Mouse (Mus musculus) MEL (cell line): ENCODE data around the gene Srgap2.

ENCODE experiments used
- NRF1 ChIP-seq: IDR thresholded peaks from 2 replicates; pipeline ENCODE4 v1.6.1; 2014; ENCODE audit warnings: low read depth, mild to moderate bottlenecking, inconsistent platforms, low read length, improper control_type of control experiment, moderate library complexity; ENCODE audit not compliant: poor library complexity, insufficient read depth, severe bottlenecking
- POLR2A ChIP-seq, 2 experiments: IDR thresholded peaks; 2 replicates each; pipeline ENCODE4 v1.6.1; 2011 to 2012; ENCODE audit warnings: low read length in 2 of 2, mild to moderate bottlenecking in 2 of 2, control low read depth in 1 of 2, improper control_type of control experiment in 1 of 2, low read depth in 1 of 2, moderate library complexity in 1 of 2; ENCODE audit not compliant: control insufficient read depth in 1 of 2, insufficient read depth in 1 of 2, poor library complexity in 1 of 2
- ZNF384 ChIP-seq: IDR thresholded peaks from 2 replicates; pipeline ENCODE4 v1.6.1; 2012; ENCODE audit warnings: low read depth, mild to moderate bottlenecking, inconsistent platforms, low read length, improper control_type of control experiment

GRCm38 (mm10) chr1:131493966-131494898 lies 32.9 kb downstream of the Srgap2 start:
- no peak for TF ChIP-seq ZNF384
- TF ChIP-seq POLR2A (IDR thresholded peaks at IDR 0.05; ENCODE audit: control insufficient read depth in 1 of 2, insufficient read depth in 1 of 2, low read depth in 1 of 2, low read length in 2 of 2, poor library complexity in 1 of 2): no peak
- no peak for TF ChIP-seq NRF1
